ENCODE assay signal across 27 mouse cellular contexts in the genomic region with DNA sequence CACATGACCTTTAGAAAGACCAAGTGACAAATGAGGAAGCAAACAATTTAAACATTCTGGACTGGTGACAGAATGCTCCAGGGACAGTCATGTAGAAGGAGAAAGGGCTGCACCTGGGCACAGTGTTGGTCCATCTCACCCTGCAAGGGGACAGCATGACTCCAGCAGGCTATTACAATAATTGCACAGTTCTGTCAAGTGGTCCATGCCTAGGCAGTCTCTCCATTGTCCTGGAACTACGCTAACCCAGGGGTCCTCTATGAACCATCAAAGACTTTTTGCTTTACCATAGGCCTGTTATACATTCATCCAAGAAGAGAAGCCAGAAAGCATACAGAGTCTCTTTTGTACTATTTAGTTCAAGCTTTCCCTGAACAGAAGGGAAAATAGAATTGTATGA.
DNase-seq lines count a peak whose midpoint lies in the region; ATAC-seq and TF ChIP-seq lines count a peak whose summit lies in the region.
"Had no signal": no experiment of that assay in that cellular context is flagged by ENCODE, and none has a peak within 500 bp of the region (broad histone marks: within the 10 kb centered on the region; RNA-seq: fewer than 3 reads in every experiment).

No protein-coding gene starts in this region.

- no peak overlapping the region for H3K9ac ChIP-seq in forebrain, embryonic 13.5 days
- H3K9ac ChIP-seq in forebrain, postnatal 0 days: no peak overlapping the region
- no peak overlapping the region for H3K9ac ChIP-seq in midbrain, embryonic 13.5 days (replicated peaks)
- H3K9ac ChIP-seq in midbrain, postnatal 0 days (replicated peaks; ENCODE audit: low read length, poor library complexity, severe bottlenecking): no peak overlapping the region
- H3K9ac ChIP-seq: embryonic facial prominence, embryonic 13.5 days; hindbrain, embryonic 12.5 days; hindbrain, embryonic 15.5 days had no signal

- no peaks in the 10 kb centered on the region for H3K27me3 ChIP-seq in forebrain, embryonic 13.5 days
- H3K27me3 ChIP-seq in forebrain, postnatal 0 days (ENCODE audit: insufficient read depth, low read length): no peaks in the 10 kb centered on the region
- no peaks in the 10 kb centered on the region for H3K27me3 ChIP-seq in midbrain, embryonic 13.5 days
- H3K27me3 ChIP-seq in midbrain, postnatal 0 days (ENCODE audit: insufficient read depth, low read length): no peaks in the 10 kb centered on the region
- H3K27me3 ChIP-seq: CH12.LX; embryonic facial prominence, embryonic 13.5 days; hindbrain, embryonic 12.5 days; hindbrain, embryonic 15.5 days; Patski had no signal

- no peak for DNase-seq in forebrain, postnatal 0 days
- DNase-seq in midbrain, postnatal 0 days (ENCODE audit: low spot score): no peak
- DNase-seq in brain, adult 2 months (ENCODE audit: low read depth, low spot score): peak; percentile 10
- DNase-seq in urinary bladder, adult 2 months (ENCODE audit: low spot score): no peak
- DNase-seq: adrenal gland, postnatal 10 days; adrenal gland, postnatal 36 days; B cell, adult 2 months; cerebellum, adult 11-12 months; cerebellum, adult 8-10 months; cerebellum, postnatal 10 days; cerebellum, postnatal 36 days; embryo, embryonic 11 days; gastrocnemius, adult 2 months; gastrocnemius, postnatal 14 days; heart, adult 11 months had no signal

- 0 out of 2 replicates have a peak, but pooled peaks cover 2% of the 10 kb centered on the region for H3K4me1 ChIP-seq in forebrain, embryonic 13.5 days
- no peaks in the 10 kb centered on the region for H3K4me1 ChIP-seq in forebrain, postnatal 0 days (ENCODE audit: insufficient read depth)
- H3K4me1 ChIP-seq in midbrain, embryonic 13.5 days (replicated peaks): no peaks in the 10 kb centered on the region
- H3K4me1 ChIP-seq in midbrain, postnatal 0 days (ENCODE audit: insufficient read depth, low read length): no peaks in the 10 kb centered on the region
- H3K4me1 ChIP-seq: embryonic facial prominence, embryonic 10.5 days; embryonic facial prominence, embryonic 13.5 days; hindbrain, embryonic 12.5 days; hindbrain, embryonic 15.5 days had no signal

- H3K27ac ChIP-seq in forebrain, embryonic 13.5 days: no peak overlapping the region
- no peak overlapping the region for H3K27ac ChIP-seq in forebrain, postnatal 0 days (ENCODE audit: low read depth, low read length)
- no peak overlapping the region for H3K27ac ChIP-seq in midbrain, embryonic 13.5 days
- no peak overlapping the region for H3K27ac ChIP-seq in midbrain, postnatal 0 days (ENCODE audit: low read depth, low read length)
- H3K27ac ChIP-seq: embryonic facial prominence, embryonic 10.5 days; embryonic facial prominence, embryonic 13.5 days; gastrocnemius, adult 2 months; hindbrain, embryonic 12.5 days; hindbrain, embryonic 15.5 days had no signal

- H3K4me2 ChIP-seq in forebrain, embryonic 13.5 days: no peak overlapping the region
- no peak overlapping the region for H3K4me2 ChIP-seq in forebrain, postnatal 0 days (ENCODE audit: low read depth)
- no peak overlapping the region for H3K4me2 ChIP-seq in midbrain, embryonic 13.5 days (replicated peaks)
- no peak overlapping the region for H3K4me2 ChIP-seq in midbrain, postnatal 0 days (ENCODE audit: low read depth, low read length, poor library complexity, severe bottlenecking)
- H3K4me2 ChIP-seq: embryonic facial prominence, embryonic 13.5 days; heart, embryonic 11.5 days; hindbrain, embryonic 12.5 days; hindbrain, embryonic 15.5 days had no signal

- WGBS in forebrain, embryonic 13.5 days: 44% methylated on average over 1 of the region's 1 CpGs
- WGBS in forebrain, postnatal 0 days: 27% methylated on average over 1 of the region's 1 CpGs
- WGBS in midbrain, embryonic 13.5 days: 65% methylated on average over 1 of the region's 1 CpGs
- 75% methylated on average over 1 of the region's 1 CpGs for WGBS in midbrain, postnatal 0 days

- no peak for TF ChIP-seq CTCF in forebrain, postnatal 0 days (IDR thresholded peaks at IDR 0.05; ENCODE audit: low read depth)
- TF ChIP-seq CTCF in midbrain, postnatal 0 days (IDR thresholded peaks at IDR 0.05): no peak

- no peak overlapping the region for H3K4me3 ChIP-seq in forebrain, embryonic 13.5 days
- H3K4me3 ChIP-seq in forebrain, postnatal 0 days (ENCODE audit: low read depth, low read length): no peak overlapping the region
- H3K4me3 ChIP-seq in midbrain, embryonic 13.5 days (replicated peaks): no peak overlapping the region
- no peak overlapping the region for H3K4me3 ChIP-seq in midbrain, postnatal 0 days (ENCODE audit: low read depth, low read length)
- H3K4me3 ChIP-seq: embryonic facial prominence, embryonic 10.5 days; embryonic facial prominence, embryonic 13.5 days; erythroblast, embryonic 14.5 days; gastrocnemius, adult 2 months; hindbrain, embryonic 12.5 days; hindbrain, embryonic 15.5 days had no signal

- peak; percentile 55; the same call in 1 of the 2 replicates for ATAC-seq in forebrain, embryonic 13.5 days
- no peak for ATAC-seq in forebrain, postnatal 0 days
- ATAC-seq in midbrain, embryonic 13.5 days: peak; percentile 27; the same call in 1 of the 2 replicates
- ATAC-seq in midbrain, postnatal 0 days (ENCODE audit: low FRiP score): no peak
- ATAC-seq: intestine, postnatal 0 days; Patski had no signal

- H3K9me3 ChIP-seq in forebrain, embryonic 13.5 days (replicated peaks): no peaks in the 10 kb centered on the region
- H3K9me3 ChIP-seq in forebrain, postnatal 0 days (ENCODE audit: low read length): no peaks in the 10 kb centered on the region
- no peaks in the 10 kb centered on the region for H3K9me3 ChIP-seq in midbrain, embryonic 13.5 days
- no peaks in the 10 kb centered on the region for H3K9me3 ChIP-seq in midbrain, postnatal 0 days (ENCODE audit: low read length)
- H3K9me3 ChIP-seq: embryonic facial prominence, embryonic 10.5 days; embryonic facial prominence, embryonic 13.5 days; G1E; hindbrain, embryonic 12.5 days; hindbrain, embryonic 15.5 days had no signal

- H3K36me3 ChIP-seq in forebrain, embryonic 13.5 days (ENCODE audit: poor library complexity, severe bottlenecking): no peaks in the 10 kb centered on the region
- H3K36me3 ChIP-seq in forebrain, postnatal 0 days (ENCODE audit: insufficient read depth): no peaks in the 10 kb centered on the region
- no peaks in the 10 kb centered on the region for H3K36me3 ChIP-seq in midbrain, embryonic 13.5 days
- no peaks in the 10 kb centered on the region for H3K36me3 ChIP-seq in midbrain, postnatal 0 days (ENCODE audit: insufficient read depth, low read length)
- H3K36me3 ChIP-seq: embryonic facial prominence, embryonic 10.5 days; embryonic facial prominence, embryonic 13.5 days; G1E; hindbrain, embryonic 12.5 days; hindbrain, embryonic 15.5 days had no signal

Comparison
In these comparisons a context has a peak if more than half of its experiments do, and no peak if none do; other contexts are left out.
1. ATAC-seq: peak in forebrain, embryonic 13.5 days (single experiment) and midbrain, embryonic 13.5 days (single experiment); none in forebrain, postnatal 0 days (single experiment) and midbrain, postnatal 0 days (single experiment).